Mouse (Mus musculus) liver, embryonic 14.5 days (tissue): Measurements from ENCODE around the gene Dcakd. TPM values are rescaled to one million over a fixed set of nuclear protein-coding genes. Genes with fewer than 3 reads are reported as not detected.
"Not testable (repeated sequence)": the region's sequence is repeated elsewhere in the genome, so short reads cannot be mapped to it uniquely, and the experiment has no call there.

ENCODE experiments used
- ATAC-seq: fragments of 200-750 bp; cut with Nextera tagmentation; 2 replicates; pipeline ENCODE4 v1.8.0; 2017; ENCODE audit warnings: moderate number of reproducible peaks, mild to moderate bottlenecking, moderate library complexity; ENCODE audit not compliant: insufficient read depth
- DNase-seq, 3 experiments: peaks; one replicate each; pipeline ENCODE4 v3.0.0-alpha.2; 2012 to 2013; ENCODE audit warnings: low read depth in 3 of 3, low spot score in 3 of 3
- H3K27ac ChIP-seq: fragments of 300-500 bp; sonication (generic); 2 replicates; pipeline ENCODE4 v1.5.1; 2014; ENCODE audit warnings: moderate library complexity, mild to moderate bottlenecking, control low read depth, inconsistent platforms
- H3K27me3 ChIP-seq: fragments of 300-500 bp; sonication (generic); 2 replicates; pipeline ENCODE4 v1.6.1; 2014; ENCODE audit warnings: mild to moderate bottlenecking, low read length, moderate library complexity; ENCODE audit not compliant: control insufficient read depth, insufficient read depth
- H3K36me3 ChIP-seq: fragments of 300-500 bp; sonication (generic); replicated peaks from 2 replicates; pipeline ENCODE4 v1.6.1; 2014; ENCODE audit warnings: low read depth; ENCODE audit not compliant: control insufficient read depth, insufficient read depth
- H3K4me1 ChIP-seq, 2 experiments: fragments of 200-500 bp in 1 of 2; fragments of 300-500 bp in 1 of 2; sonication (generic) in 1 of 2; replicated peaks; 2 replicates each; pipeline ENCODE4 v1.6.1; 2012 to 2014; ENCODE audit warnings: antibody characterized with exemption in 1 of 2, inconsistent platforms in 1 of 2, low read length in 1 of 2; ENCODE audit not compliant: control insufficient read depth in 2 of 2, insufficient read depth in 2 of 2
- H3K4me2 ChIP-seq: fragments of 300-500 bp; sonication (generic); 2 replicates; pipeline ENCODE4 v1.6.1; 2014; ENCODE audit warnings: low read depth, mild to moderate bottlenecking, control low read depth, moderate library complexity
- H3K4me3 ChIP-seq, 2 experiments: fragments of 200-500 bp in 1 of 2; fragments of 300-500 bp in 1 of 2; sonication (generic) in 1 of 2; 2 replicates each; pipeline ENCODE4 v1.5.1; 2012 to 2014; ENCODE audit warnings: low read depth in 2 of 2, low read length in 2 of 2, mild to moderate bottlenecking in 2 of 2, control low read depth in 1 of 2, inconsistent platforms in 1 of 2, moderate library complexity in 1 of 2; ENCODE audit not compliant: insufficient read depth in 1 of 2
- H3K9ac ChIP-seq: fragments of 300-500 bp; sonication (generic); replicated peaks from 2 replicates; pipeline ENCODE4 v1.6.1; 2014; ENCODE audit warnings: mild to moderate bottlenecking, control low read depth, moderate library complexity
- H3K9me3 ChIP-seq: fragments of 300-500 bp; sonication (generic); 2 replicates; pipeline ENCODE4 v1.6.1; 2016; ENCODE audit warnings: low read length, mixed read lengths; ENCODE audit not compliant: control insufficient read depth
- CTCF ChIP-seq: IDR thresholded peaks from 2 replicates; pipeline ENCODE4 v1.5.1; 2016; ENCODE audit warnings: antibody characterized with exemption, low read depth, control low read depth
- EP300 ChIP-seq: IDR thresholded peaks from 2 replicates; pipeline ENCODE4 v1.6.1; 2016; ENCODE audit warnings: antibody characterized with exemption, low read depth
- WGBS: fragments of 180-500 bp; shearing (Covaris S2); extraction: QIAGEN DNeasy Blood & Tissue Kit; methylation state at CpG from one replicate; pipeline ENCODE4 v1.1.7; 2014; ENCODE audit not compliant: insufficient replicate concordance; 5-methylcytosine and 5-hydroxymethylcytosine counted together
- polyA plus RNA-seq, 2 experiments: library from polyadenylated mRNA; depleted of rRNA in 1 of 2; stranded (reverse) in 1 of 2; unstranded in 1 of 2; fragments of >200 nt; fragmentation: Nextera tagmentation in 1 of 2; extraction: Ambion mirVana in 1 of 2; gene quantifications; 2 replicates each; pipeline versions ENCODE4 v1.2.1 to v1.2.3; 2012 to 2014

Dcakd gene
- polyA plus RNA-seq, 2 experiments: 25.1 to 25.7 TPM

DNA sequence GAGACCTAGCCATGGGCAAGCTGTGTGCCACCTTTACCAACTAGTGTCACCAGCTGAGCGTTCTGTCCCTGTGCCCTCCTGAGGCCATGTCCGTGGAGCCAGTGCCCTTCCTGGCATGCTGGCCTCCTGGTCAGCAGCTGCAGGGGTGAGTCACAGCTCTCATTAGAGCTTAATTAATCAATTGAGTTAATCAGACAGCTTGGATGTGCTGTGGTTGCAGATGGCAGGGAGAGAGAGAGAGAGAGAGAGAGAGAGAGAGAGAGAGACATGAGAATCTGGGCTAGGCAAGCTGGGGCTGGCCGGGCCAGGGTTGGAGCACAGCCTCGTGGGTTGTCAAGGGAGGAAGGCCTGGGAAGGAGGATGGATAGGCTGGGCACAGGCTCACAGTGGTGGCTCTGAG is 43.5 kb downstream of the Dcakd start:
- Histone ChIP-seq H3K4me3 (no peak overlapping the region), H3K27ac (no peak overlapping the region), H3K27me3 (peaks cover 17% of the 10 kb centered on the region), H3K4me1 (no peaks in the 10 kb centered on the region), H3K36me3 (no peaks in the 10 kb centered on the region), H3K4me2 (no peak overlapping the region), H3K9ac (no peak overlapping the region), H3K9me3 (no peaks in the 10 kb centered on the region)
- 50% methylated on average over 4 of the region's 4 CpGs for WGBS
- no peak for ATAC-seq
- DNase-seq: no peak
- no peak for TF ChIP-seq CTCF

DNA sequence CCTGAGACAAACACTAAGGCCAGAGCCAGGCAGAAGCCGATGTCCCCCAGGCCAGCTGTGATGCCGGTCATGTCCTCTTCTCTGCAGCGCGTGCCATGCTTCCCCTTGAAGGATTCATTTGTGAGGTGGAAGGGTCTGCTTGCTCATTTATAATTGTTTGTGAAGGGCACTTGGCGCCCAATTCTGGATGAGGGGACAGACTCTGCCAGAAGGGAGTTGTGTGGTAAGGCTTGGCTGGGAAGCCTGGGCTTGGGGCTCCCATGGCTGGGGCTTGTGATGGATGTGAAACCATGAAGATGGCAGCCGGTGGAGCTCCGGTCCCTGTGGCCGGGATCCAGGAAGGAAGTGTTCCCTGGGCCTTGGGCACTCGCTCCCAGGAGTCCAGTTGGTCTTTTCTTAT is 44.0 kb downstream of the Dcakd start:
- DNase-seq: no peak
- no peak for ATAC-seq
- no peak overlapping the region for H3K9ac ChIP-seq
- no peak overlapping the region for H3K4me3 ChIP-seq
- H3K27me3 ChIP-seq: peaks cover 12% of the 10 kb centered on the region
- H3K9me3 ChIP-seq: no peaks in the 10 kb centered on the region
- TF ChIP-seq EP300 (no peak), CTCF (no peak)
- WGBS: 65% methylated on average over 9 of the region's 9 CpGs
- H3K27ac ChIP-seq: no peak overlapping the region
- H3K4me2 ChIP-seq: no peak overlapping the region
- H3K4me1 ChIP-seq: no peaks in the 10 kb centered on the region
- H3K36me3 ChIP-seq: no peaks in the 10 kb centered on the region

DNA sequence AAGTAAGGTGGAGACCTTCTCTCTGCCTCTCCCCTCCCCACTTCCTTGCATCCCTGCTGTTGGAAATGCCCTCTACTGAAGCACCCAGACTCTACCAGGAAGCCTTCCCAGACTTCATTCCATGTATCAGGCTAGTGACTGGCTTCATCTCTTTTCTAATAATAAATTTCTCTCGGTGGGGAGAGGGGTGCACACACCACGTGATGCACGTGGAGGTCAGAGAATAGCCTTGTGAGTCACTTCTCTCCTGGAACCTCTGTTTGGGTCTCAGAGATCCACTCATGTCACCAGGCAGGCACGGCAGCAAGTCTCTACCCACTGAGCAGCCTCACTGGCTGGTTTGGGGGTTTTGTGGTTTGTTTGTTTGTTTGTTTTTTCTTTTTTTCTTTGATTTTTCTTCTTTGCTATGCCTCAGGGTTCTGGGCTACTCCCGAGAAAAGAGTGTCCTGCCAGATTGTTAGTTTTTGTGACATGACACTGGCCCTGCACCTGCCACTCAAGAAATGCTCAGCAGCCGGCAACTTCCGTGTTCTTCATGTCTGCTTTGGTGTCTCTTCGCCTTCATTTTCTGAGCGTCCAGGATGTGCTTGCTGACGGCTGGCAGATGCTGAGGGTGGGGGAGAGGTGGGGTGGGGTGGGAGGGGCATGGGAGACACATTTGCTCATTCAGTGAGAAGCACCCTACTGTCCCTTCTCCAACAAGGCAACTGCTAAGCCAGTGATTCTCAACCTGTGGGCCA is 46.8 kb downstream of the Dcakd start:
- H3K27me3 ChIP-seq: no peaks in the 10 kb centered on the region
- H3K36me3 ChIP-seq: no peaks in the 10 kb centered on the region
- WGBS: 39% methylated on average over 10 of the region's 10 CpGs
- H3K4me1 ChIP-seq: no peaks in the 10 kb centered on the region
- no peaks in the 10 kb centered on the region for H3K9me3 ChIP-seq
- H3K4me3 ChIP-seq: no peak overlapping the region
- H3K4me2 ChIP-seq: no peak overlapping the region
- H3K27ac ChIP-seq: no peak overlapping the region
- DNase-seq (no peak), ATAC-seq (no peak)
- TF ChIP-seq EP300: no peak
- no peak for TF ChIP-seq CTCF
- no peak overlapping the region for H3K9ac ChIP-seq

GRCm38 (mm10) chr11:102978052-102978666 is 50.0 kb downstream of the Dcakd start:
- Histone ChIP-seq H3K9ac (no peak overlapping the region), H3K9me3 (no peaks in the 10 kb centered on the region), H3K27me3 (no peaks in the 10 kb centered on the region), H3K27ac (no peak overlapping the region), H3K4me1 (no peaks in the 10 kb centered on the region), H3K4me2 (no peak overlapping the region), H3K36me3 (no peaks in the 10 kb centered on the region), H3K4me3 (no peak overlapping the region)
- ATAC-seq (no peak), DNase-seq (no peak)
- TF ChIP-seq CTCF (no peak), EP300 (no peak)
- 37% methylated on average over 6 of the region's 6 CpGs for WGBS

DNA sequence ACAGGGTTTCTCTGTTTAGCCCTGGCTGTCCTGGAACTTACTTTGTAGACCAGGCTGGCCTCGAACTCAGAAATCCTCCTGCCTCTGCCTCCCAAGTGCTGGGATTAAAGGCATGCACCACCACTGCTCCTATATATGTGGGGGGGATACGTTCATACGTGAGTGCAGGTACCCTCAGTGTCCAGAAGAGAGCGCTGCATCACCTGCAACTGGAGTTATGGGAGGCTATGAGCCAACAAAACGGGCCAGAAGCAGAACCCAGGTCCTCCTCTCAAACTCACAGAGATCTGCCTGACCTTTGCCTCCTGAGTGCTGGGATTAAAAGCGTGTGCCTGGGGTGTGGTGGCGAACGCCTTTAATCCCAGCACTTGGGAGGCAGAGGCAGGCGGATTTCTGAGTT is 52.2 kb downstream of the Dcakd start:
- DNase-seq, H3K4me3 ChIP-seq, H3K27me3 ChIP-seq, H3K36me3 ChIP-seq, H3K9me3 ChIP-seq, ATAC-seq, H3K27ac ChIP-seq, H3K4me2 ChIP-seq, H3K9ac ChIP-seq, H3K4me1 ChIP-seq: not testable (repeated sequence)
- 0 out of 2 replicates have a peak, but pooled peaks have one; percentile 20 for TF ChIP-seq CTCF
- 65% methylated on average over 9 of the region's 9 CpGs for WGBS
